Mouse (Mus musculus): ENCODE measurements at regions not wholly inside any gene's neighbourhood (a gene's known extent, or its start where the extent isn't known, plus 50 kb on each side); places are given as distances from the start of the nearest gene placed in this dataset.

GRCm38 (mm10) chr4:101342071-101342762 is 76.9 kb upstream of the Ak4 start:
- DNase-seq = no peak
- intact Hi-C loops (cut with DNase I) = no loop called here

- no peak for DNase-seq
- intact Hi-C loops (cut with DNase I) = no loop called here
Measured at GRCm38 (mm10) chr4:101340741-101341140, 75.7 kb upstream of the Jak1 start.

GRCm38 (mm10) chr4:101338211-101338610 is 73.1 kb upstream of the Jak1 start:
- DNase-seq = no peak
- intact Hi-C loops (cut with DNase I) = no loop called here

- intact Hi-C loops (cut with DNase I) = no loop called here
- no peak for DNase-seq
Measured at GRCm38 (mm10) chr4:101336811-101337210, 71.7 kb upstream of the Jak1 start.

GRCm38 (mm10) chr4:101336371-101336770 is 71.3 kb upstream of the Jak1 start:
- intact Hi-C loops (cut with DNase I) = no loop called here
- no peak for DNase-seq

- no peak for DNase-seq
- intact Hi-C loops (cut with DNase I) = no loop called here
Measured at GRCm38 (mm10) chr4:101333868-101334267, 68.8 kb upstream of the Jak1 start.

GRCm38 (mm10) chr4:101333036-101333435 is 68.0 kb upstream of the Jak1 start:
- intact Hi-C loops (cut with DNase I) = no loop called here

GRCm38 (mm10) chr4:101331231-101331630 is 66.1 kb upstream of the Jak1 start:
- intact Hi-C loops (cut with DNase I) = no loop called here
- no peak for DNase-seq

More at GRCm38 (mm10) chr4:101333036-101333435, 68.0 kb upstream of the Jak1 start:
- no peak for DNase-seq

- DNase-seq = no peak
- intact Hi-C loops (cut with DNase I) = no loop called here
Measured at GRCm38 (mm10) chr4:101329060-101329459, 64.0 kb upstream of the Jak1 start.

- intact Hi-C loops (cut with DNase I) = no loop called here
- DNase-seq = no peak
Measured at GRCm38 (mm10) chr4:101326067-101326466, 61.0 kb upstream of the Jak1 start.

- intact Hi-C loops (cut with DNase I) = no loop called here
Measured at GRCm38 (mm10) chr4:101321731-101322130, 56.6 kb upstream of the Jak1 start.

GRCm38 (mm10) chr4:101320587-101320986 is 55.5 kb upstream of the Jak1 start:
- intact Hi-C loops (cut with DNase I) = no loop called here

More at GRCm38 (mm10) chr4:101321731-101322130, 56.6 kb upstream of the Jak1 start:
- DNase-seq = no peak

GRCm38 (mm10) chr4:101319681-101320220 is 54.7 kb upstream of the Jak1 start:
- intact Hi-C loops (cut with DNase I) = no loop called here
- no peak for DNase-seq

More at GRCm38 (mm10) chr4:101320587-101320986, 55.5 kb upstream of the Jak1 start:
- no peak for DNase-seq

GRCm38 (mm10) chr4:101318836-101319235 is 53.8 kb upstream of the Jak1 start:
- intact Hi-C loops (cut with DNase I) = no loop called here
- no peak for DNase-seq

GRCm38 (mm10) chr4:101316061-101316460 is 51.0 kb upstream of the Jak1 start:
- intact Hi-C loops (cut with DNase I) = no loop called here

More at GRCm38 (mm10) chr4:101316061-101316460, 51.0 kb upstream of the Jak1 start:
- no peak for DNase-seq

Small RNA genes in the stretch of these regions (microRNA-seq; reads per million reads assigned to microRNA genes)
- 302 reads per million, percentile 62 among the genes with 10 or more reads in this experiment for gene Mir101a
